Mouse (Mus musculus) mature B cell (primary cell): ENCODE results near the gene Trim41.
"Not testable (repeated sequence)": the region's sequence is repeated elsewhere in the genome, so short reads cannot be mapped to it uniquely, and the experiment has no call there.

ENCODE experiments used
- in situ Hi-C: fragments of 300-500 bp; cut with MboI; formaldehyde crosslinking; loops from 2 replicates; pipeline ENCODE4 v1.14.3; 2019

Trim41 gene

DNA sequence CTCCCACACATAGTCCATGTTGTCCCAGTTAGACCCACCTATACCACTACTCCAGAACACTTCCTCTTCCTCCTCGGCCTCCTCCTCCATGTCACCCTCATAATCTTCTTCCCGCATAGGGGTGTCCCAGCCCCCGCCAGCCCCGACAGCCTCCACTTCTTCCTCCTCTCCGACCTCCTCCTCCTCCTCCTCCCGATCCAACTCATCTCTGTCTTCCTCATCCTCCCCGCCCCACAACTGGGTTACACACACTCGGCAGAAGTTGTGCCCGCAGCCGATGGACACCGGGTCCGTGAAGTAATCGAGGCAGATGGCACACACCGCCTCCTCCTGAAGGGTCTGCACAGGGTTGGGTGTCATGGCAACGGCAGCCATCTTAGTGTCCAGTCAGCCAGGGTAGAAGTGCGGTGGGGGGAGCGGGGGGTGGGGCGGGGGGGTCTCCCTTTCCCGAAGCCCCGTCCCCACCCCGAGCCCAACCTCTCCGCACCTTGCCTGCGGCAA is 822 bp downstream of the Trim41 start:
- in situ Hi-C loops: no loop called here

DNA sequence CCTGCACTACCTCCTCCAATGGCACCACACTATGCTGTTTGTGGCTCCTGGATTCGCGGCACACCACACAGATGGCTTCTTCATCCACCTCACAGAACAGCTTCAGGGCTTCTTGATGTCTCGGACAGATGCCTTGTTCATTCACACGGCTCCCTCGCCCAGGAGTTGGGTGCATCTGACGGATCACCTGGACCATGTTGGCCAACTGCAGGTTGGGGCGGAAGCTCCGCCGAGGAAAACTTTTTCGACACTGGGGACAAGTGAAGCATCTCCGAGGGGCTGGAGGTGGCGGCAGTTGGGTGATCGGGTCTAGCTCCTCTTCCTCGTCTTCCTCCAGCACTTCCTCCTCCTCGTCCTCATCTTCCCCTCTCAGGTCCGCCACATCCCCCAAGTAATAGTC is 1.3 kb downstream of the Trim41 start:
- in situ Hi-C loops: no loop called here

DNA sequence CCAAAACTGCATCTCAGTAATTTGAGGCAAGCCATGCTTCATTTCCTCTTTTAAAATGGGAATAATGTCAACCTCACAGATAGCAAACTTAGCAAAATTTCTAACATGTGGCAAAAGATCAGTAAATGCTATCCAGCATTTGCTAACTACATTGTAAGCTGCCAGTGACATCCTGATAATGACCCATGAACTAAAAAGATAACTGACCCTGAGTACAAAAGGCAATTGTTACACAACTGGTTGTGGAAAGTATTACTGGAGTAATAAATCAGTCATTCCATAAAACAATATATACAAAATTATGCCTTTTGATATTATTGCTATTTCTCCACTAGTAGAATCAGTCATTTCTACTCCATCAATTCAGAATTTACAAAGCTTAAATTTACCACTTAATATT is 3.4 kb downstream of the Trim41 start:
- in situ Hi-C loops: no loop called here

DNA sequence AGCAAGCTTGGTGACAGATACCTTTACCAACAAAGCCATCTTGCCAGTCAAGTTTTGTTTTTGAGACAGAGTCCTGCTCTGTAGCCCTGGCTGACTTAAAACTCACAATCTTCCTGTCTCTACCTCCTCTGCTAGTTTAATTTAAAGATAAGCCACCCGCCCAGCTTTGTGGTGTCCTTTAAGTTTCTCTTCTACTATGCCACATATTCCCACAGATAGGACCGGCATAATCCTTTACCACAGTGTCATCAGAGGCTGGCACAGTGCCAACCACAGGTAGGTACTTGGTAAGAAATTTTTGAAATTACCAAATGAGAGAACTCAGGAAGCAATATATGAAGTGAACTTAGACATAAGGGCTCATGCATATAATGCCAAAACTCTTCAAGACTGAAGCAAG is 7.0 kb downstream of the Trim41 start:
- in situ Hi-C loops: no loop called here

DNA sequence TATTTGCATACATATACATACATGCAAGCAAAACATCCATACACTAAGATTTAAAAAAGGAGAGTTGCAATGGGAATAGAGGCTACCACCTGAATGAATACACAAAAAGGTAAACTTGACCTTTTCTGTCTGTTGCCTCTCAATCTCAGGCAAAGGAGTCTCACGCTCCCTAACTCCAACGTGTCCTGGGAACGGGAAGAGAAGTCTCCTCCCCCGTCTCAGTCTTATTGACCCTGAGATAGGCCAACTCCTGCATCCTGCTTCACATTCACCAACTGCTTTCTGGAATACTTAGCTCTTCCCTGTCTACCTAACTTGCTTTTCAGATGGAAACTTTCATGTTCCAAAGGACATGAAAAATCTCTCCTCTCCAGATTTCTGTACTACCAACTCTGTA is 7.7 kb downstream of the Trim41 start:
- in situ Hi-C loops: no loop called here

DNA sequence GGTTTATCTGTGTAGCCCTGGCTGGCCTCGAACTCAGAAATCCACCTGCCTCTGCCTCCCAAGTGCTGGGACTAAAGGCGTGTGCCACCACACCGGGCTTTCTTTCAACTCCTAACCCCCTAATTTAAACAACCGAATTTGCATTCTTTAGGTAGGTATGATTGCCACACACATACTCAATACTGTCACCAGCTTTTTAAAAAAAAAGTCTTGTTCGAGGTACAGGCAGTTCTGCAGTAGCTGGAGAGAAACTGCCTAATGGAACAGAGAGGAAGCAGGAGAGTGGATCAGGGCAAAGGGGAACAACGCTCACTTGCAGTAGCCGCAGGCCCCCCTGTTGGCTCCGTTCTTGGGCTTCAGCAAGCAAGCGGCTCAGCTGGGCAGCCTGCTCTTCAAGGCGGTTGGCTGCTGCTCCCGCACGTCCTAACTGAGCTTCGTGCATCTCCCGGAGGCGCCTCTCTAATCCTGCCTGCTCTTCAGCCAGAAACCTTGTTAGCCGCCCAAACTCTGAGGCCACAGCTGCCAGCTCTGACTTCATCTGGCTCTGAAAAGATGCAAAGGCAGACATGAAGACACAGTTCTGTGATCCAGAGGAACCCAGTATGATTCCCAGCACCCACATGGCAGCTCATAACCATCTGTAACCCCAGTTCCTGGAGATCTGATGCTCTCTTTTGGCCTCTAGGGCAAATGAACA is 8.3 kb downstream of the Trim41 start:
- in situ Hi-C loops: no loop called here

DNA sequence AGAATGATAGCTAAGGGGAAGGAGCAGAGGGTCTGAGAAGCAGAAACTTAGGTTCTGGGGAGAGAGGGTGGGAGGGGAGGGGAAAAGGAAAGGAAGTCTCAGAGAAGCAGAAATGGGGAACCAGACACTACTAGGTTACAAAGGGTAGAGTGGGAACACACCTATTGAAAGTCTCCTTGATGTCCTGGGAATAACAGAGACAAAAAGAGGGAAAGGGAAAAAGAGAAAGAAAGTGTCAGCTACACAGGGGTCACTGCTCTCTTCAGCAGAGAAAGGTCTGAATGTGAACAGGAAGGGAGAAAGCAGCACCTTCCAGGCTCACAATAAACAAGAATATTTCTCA is 8.9 kb downstream of the Trim41 start:
- in situ Hi-C loops: no loop called here

DNA sequence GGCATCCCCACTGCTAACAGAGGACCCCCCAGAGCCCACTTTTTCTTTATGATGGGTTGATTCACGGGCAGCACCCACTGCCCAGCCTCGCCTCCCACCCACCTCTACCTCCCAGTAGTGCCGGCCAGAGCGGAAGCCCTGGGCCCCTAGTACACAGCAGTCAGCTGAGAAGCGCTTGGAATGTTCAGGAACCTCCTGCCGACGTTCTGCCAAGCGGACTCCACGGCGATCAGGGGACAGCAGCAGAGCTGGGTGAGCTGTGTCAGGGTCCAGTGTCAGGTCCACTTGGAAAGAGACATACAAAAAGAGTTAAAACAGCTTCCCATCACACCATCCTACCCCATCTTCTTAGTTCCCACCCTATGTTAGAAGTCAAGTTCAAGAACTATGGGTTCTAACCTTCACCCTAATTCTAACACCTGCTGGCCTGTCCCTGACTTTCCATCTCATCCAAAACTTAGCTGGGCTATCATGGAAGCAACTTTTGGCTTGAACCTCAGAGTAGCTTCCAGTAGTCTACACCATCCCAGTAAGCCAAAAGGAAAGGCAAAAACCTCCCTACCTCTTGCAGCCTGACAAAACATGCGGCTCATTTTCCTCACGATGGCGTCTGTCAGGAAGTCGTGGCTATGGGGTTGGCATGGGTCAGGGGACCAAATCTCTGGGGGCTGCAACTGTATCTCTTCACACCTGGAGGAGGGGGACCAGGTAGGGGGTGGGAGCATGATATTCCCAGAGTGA is 9.4 kb downstream of the Trim41 start:
- in situ Hi-C loops: no loop called here

DNA sequence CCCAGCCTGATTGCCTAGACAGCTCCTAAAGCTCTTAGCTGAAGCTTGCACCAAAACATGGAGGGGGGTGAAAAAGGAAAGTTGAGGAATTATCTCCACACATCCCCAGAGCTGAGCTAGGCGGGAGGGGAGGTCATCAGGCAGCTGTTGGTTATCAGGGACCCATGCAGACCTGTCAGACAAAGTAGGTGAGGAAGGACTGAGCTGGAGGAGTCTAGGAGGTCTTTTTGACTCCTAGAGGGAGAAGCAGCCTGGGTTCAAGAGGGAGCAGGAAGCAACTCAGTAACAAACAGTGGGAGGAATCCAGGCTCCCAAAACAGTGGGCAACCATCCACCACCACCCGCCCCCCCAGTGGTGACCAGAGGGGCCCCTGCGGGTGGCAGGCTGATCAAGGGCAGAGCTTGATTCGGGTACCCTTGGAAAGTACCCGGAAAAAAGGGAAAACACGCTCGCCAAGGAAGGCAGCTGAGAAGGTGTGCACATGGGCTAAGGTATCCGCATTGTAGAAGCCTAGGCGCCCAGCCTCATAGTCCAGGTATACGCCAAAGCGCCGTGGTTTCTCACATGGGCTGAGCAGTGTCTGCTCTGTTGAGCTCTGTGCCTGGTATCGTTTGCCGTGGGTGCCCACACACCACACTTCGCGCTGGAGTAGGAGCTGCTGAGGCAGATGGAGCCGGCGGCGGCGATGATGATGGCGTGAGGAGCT is 10.1 kb downstream of the Trim41 start:
- in situ Hi-C loops: no loop called here

DNA sequence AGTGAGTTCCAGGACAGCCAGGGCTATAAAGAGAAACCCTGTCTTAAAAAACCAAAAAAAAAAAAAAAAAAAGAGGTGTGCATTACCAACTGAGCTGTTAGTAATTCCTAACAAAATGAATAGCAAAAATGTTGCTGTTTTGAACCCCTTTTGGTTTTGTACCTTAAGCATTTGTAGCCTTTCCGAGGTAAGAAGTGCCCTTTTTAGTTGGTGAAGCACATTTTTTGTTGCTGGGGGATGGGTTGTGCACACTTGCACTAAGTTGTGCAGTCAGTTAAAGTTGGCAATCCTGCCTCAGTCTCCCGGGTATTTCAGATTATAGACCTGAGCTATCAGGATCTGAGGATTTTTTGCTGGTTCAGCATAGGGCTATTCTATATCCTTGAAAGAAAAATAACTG is 12.2 kb downstream of the Trim41 start:
- in situ Hi-C loops: no loop called here

DNA sequence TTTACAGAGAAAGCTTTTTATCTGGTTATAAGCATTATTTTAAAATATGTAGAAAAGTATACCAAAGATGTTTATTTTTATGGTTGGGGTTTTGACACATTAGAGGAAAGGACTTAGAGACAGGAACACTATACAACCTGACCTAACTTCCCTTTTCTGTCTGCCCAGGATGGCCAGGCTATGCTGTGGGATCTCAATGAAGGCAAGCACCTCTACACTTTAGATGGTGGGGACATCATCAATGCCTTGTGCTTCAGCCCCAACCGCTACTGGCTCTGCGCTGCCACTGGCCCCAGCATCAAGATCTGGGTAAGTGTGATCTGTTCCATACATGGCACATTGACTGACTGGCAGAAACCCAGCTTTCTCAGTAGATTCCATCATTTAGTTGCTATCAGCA is 13.2 kb downstream of the Trim41 start:
- in situ Hi-C loops: no loop called here

DNA sequence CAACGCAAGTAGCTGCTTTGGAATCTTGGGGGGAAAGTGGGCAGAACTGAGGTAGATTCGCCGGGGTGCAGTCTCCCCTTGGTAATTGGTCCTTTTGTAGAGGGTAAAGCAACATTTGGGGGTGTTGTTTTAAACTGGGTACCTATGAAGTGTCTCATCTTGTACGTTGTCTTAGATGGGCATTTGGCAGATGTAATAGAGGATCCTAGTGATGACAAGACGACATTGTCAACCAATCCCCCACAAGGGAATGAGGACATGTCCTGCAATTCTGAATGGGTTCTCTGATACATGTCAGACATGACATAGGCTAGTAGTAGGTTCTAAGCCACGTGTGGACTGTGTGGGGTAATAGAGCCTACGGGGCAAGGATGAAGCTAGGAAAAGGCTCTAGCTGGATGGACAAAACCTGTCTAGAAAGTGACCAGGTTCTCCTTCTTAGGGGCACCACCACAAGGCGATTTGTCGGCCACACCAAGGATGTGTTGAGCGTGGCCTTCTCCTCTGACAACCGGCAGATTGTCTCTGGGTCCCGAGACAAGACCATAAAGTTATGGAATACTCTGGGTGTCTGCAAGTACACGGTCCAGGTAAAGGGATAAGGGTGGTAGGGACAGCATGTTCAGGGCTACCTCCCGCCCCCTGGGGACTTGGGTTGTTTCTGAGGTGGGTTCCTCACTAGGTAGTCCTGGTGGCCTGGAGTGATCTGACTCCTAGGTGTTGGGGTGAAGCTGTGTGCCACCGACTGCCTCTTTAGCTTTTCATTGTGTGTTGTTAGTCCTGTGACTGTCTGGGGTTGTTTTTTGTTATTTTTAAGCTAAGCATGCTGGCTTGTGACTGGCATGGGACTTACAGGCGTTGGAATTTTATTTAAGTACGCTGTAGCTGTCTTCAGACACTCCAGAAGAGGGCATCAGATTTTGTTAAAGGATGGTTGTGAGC is 15.1 kb downstream of the Trim41 start:
- in situ Hi-C loops: no loop called here

DNA sequence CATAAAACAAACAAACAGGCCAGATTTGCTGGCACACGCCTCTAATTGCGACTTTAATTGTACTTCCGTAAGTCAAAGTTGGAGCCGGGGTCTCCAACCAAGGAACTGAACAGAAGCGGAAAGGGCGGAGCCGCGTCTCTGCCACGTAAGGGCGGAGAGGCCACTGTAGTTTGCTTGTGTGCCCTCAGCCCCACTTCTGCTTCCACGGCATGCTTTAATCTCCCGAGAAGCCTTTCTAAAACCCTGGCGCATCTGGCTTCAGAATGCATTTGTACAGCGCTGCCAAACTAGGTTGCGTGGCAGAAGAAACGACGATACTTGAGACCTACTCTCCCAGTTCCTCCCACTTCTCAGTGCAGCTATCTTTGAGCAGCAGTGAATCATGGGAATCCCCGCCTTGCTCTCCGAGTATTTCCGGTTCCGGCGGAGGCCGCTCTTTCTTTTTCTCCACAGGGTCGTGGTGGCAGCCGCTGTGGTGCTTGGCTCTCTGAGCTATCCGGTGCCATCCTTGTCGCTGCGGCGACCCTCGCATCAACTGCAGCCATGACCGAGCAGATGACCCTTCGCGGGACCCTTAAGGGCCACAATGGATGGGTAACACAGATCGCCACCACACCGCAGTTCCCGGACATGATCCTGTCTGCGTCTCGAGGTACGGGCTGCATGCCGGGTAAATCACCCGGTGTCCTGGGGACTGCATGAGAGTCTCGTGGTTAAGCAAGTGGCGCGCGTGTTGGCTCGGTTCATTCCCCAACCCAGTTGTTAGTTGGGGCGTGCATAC is 17.0 kb downstream of the Trim41 start, which contains the start of gene Rack1:
Gene Rack1 (plus strand): TSS at position 412 of the 781 bp plus-strand sequence.
- in situ Hi-C loops: no loop called here

DNA sequence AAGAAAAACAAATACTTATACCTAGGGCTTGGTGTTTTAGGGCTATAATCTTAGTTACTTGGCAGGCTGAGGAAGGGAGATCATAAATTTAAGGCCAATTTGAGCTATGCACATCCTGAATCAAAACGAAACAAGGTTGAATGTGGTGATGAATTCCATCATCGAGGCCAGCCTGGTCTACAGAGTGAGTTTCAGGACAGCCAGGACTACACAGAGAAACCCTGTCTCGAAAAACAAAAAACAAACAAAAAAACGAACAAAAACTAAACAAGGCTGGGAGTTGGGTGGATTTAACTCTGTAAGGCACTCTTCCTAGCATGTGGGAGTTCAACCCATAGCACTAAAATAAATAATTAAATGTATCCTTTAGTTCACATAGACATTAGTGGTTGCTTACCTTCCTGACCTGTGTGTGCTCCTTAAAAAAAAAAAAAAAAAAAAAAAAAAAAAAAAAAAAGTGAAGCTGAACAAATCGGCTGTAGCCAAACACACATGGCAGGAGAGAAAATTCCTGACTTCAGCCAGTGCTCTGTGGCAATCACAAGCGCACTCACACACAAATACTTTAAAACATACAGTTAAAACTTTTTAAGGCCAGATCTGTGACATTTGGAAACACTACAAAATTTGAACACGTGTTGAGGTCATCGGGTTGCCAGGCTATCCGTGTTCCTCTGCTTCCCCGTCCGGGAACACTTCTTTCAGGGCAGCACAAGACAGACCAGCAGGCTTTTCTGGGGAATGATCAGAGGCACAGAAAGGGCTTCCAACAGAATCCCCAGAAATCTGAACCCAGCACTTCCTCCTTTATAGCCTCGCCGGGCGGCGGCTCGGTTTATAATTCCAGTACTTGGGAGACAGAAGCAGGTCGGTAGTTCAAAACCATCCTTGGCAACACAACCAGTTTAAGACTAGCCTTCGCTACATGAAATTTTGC is 17.9 kb downstream of the Trim41 start:
- in situ Hi-C loops: no loop called here

DNA sequence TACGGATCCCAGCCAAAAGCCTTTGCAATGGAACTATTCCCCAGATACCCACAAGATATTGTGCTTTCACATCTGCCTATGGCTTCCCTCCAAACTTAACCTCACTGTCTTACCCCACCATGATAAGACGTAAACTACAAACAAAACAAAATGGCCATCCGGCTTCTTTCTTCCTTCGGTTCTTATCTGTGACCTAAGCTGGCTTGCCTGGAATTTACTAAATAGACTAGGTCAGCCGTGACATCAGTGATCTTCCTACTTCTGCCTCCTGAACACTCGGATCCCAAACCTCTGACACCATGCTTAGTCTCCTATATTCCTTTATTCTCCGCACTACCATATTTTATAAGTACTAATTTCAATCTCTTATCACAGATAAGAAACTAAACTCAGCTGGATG is 18.8 kb downstream of the Trim41 start:
- in situ Hi-C loops: no loop called here

DNA sequence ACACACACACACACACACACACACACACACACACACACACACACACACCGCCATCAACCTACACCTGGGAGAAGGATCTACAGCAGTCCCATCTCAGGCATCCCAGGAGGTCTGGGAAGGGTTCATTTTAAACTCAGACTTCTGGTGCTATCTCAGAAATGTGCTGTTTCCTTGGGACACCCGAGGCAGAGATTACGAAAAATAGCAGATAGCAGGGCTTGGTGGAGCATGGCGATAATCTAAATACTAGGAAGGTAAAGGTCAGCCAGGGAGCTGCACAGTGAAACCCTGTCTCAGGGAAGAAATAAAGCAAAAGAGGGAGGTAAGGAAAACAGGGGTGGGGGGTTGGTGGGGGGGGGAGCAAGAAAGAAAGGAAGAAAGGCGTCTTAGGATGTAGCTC is 19.9 kb downstream of the Trim41 start:
- in situ Hi-C loops: no loop called here

DNA sequence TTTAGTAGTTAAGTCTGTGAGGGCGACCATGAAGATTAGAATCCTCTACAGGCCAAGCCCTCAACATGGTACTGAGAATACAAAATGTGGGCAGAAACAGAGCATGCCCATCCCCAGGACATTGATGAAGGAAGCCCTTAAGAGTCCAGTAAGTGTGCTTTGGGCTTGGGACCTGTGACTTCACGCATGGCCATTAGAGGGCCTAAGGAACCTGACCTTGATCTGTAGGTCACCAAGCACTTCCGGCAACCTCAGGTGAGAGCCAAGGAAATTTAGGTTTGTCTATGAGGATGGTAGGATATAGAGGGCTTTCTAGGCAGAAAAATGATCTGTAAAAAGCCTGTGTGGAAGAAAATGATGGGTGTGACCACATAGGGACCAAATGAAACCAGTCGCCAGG is 20.9 kb downstream of the Trim41 start:
- in situ Hi-C loops: no loop called here

DNA sequence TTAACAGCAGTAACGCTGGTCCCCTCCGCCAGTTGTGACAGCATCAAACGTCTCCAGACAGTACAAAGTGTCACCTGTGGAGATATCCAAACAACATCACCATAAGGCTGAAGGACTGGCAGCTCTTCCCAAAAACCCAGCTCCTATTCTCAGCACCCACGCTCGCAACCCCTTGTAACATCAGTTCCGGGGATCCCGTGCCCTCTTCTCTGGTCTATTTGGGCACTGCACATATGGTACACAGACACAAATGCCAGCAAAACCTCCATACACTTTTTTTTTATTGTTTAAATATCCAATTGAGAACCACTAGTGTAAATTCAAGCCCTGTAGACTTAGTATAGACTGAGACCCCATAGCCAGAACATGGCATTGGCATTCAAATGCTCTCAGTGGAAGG is 21.9 kb downstream of the Trim41 start:
- in situ Hi-C loops: no loop called here

DNA sequence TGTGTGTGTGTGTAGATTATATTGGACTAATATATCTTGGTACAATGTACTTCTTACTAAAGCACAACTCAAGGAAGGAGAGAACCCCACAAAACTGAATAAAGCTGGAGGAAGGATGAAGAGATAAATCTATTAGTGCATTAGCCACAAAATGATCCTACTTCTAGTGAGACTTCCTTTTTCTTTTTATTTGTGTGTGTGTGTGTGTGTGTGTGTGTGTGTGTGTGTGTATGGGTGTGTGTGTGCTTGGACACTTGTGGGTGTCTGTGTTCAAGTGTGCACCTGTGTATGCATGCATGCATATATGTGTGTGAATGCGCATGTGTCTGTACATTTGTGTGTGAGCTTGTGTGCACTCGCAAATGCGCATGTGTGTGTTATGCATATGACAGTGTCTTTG is 24.0 kb downstream of the Trim41 start:
- in situ Hi-C loops: no loop called here

DNA sequence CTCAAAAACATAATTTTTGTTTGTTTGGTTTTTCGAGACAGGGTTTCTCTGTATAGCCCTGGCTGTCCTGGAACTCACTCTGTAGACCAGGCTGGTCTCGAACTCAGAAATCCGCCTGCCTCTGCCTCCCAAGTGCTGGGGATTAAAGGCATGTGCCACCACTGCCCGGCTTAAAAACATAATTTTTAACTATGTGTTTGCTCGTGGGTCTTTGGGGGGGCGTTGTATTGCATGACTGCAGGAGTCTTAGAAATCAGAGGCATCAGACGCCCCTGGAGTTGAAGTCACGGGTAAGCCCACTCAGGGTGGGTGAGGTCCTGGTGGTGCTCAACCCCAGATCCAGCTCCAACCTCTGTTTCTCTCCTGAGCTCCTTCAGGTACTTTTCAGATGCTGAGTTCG is 25.3 kb downstream of the Trim41 start:
- in situ Hi-C loops: not testable (repeated sequence)
